Mouse (Mus musculus): ENCODE results near the gene Ggact. TPM values are rescaled to one million over a fixed set of nuclear protein-coding genes. Genes with fewer than 3 reads are reported as not detected.

The Ggact gene
- polyA plus RNA-seq, 1 experiment, result 18.1 TPM

DNA sequence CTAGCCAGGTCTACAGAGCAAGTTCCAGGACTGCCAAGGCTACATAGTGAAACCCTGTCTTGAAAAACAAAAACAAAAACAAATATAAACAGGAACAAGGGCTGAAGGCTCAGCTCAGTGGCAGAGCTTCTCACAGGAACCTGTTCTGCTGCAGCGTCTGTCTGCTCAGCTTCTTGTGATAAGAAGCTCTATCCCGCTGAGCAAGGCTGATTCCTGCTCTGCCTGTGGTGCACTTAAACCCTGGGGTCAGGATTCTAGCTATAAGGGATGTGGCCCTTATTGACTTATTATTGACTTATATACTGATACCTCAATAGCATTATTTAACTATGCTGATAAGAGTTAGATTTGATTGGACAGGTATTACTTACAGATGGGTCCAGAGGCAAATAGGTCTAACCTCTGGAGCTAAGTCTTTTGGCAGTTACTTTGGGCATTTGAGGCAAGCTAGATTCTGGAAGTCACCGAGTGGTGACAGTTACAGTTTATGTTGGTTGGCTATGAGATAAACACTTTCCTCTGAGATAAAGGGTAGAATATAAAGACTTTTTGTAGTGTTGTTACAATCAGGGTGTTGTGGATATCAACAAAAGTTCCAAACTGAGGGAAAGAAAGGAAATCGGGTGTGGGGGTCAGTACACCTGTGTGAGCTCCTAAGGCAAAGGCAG is 48.0 kb downstream of the Ggact start:
- TF ChIP-seq CTCF (IDR thresholded peaks at IDR 0.05; ENCODE audit: control insufficient read depth, insufficient read depth, insufficient read length) (no peak), FOSL1 (IDR thresholded peaks at IDR 0.05; ENCODE audit: insufficient read depth, low read length, poor library complexity, severe bottlenecking) (no peak), CEBPB (IDR thresholded peaks at IDR 0.05; ENCODE audit: low read depth) (no peak), MYOD1 (IDR thresholded peaks at IDR 0.05; ENCODE audit: control insufficient read depth, insufficient read length, low read depth) (no peak), USF1 (IDR thresholded peaks at IDR 0.05; ENCODE audit: low read depth) (no peak), MAX (IDR thresholded peaks at IDR 0.05) (no peak), MYOG (IDR thresholded peaks at IDR 0.05; ENCODE audit: control insufficient read depth, extremely low read depth, insufficient read length) (no peak)
- no peaks in the 10 kb centered on the region for H3K79me3 ChIP-seq (ENCODE audit: low read depth)
- no peak overlapping the region for H3K4me3 ChIP-seq (ENCODE audit: insufficient read depth, poor library complexity, severe bottlenecking)
- H3ac ChIP-seq (ENCODE audit: control insufficient read depth, insufficient read length, low read depth), result no peak overlapping the region
- no peaks in the 10 kb centered on the region for H3K79me2 ChIP-seq (ENCODE audit: control insufficient read depth, insufficient read depth)
- no peaks in the 10 kb centered on the region for H3K27me3 ChIP-seq (ENCODE audit: control insufficient read depth, insufficient read depth, insufficient read length)
- H3K36me3 ChIP-seq (ENCODE audit: control insufficient read depth, insufficient read depth), result no peaks in the 10 kb centered on the region

DNA sequence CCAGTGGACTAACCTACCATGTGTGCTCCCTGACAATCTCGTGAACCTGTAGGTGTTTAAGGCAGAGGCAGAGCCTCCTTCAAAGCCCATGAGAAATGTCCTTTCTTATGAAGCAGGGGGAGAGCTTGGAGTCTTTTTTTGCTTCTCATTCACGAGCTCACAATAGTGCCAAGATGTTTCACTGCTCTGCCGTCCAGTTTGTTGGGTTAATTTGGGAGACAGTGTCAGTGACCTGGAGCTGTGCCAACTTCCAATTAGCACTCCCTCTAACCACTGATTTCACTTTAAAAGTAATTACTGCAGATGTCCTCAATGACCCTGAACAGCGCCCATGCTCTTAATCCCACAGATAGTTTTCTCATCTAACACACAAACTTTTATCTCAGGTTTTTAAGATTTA is 50.9 kb downstream of the Ggact start:
- no peaks in the 10 kb centered on the region for H3K79me2 ChIP-seq (ENCODE audit: control insufficient read depth, insufficient read depth)
- H3K27me3 ChIP-seq (ENCODE audit: control insufficient read depth, insufficient read depth, insufficient read length), result no peaks in the 10 kb centered on the region
- no peak overlapping the region for H3K4me3 ChIP-seq (ENCODE audit: insufficient read depth, poor library complexity, severe bottlenecking)
- TF ChIP-seq FOSL1 (IDR thresholded peaks at IDR 0.05; ENCODE audit: insufficient read depth, low read length, poor library complexity, severe bottlenecking) (no peak), CTCF (IDR thresholded peaks at IDR 0.05; ENCODE audit: control insufficient read depth, insufficient read depth, insufficient read length) (no peak), MYOD1 (IDR thresholded peaks at IDR 0.05; ENCODE audit: control insufficient read depth, insufficient read length, low read depth) (no peak)
- no peaks in the 10 kb centered on the region for H3K36me3 ChIP-seq (ENCODE audit: control insufficient read depth, insufficient read depth)
- H3K79me3 ChIP-seq (ENCODE audit: low read depth), result no peaks in the 10 kb centered on the region
- H3ac ChIP-seq (ENCODE audit: control insufficient read depth, insufficient read length, low read depth), result no peak overlapping the region

DNA sequence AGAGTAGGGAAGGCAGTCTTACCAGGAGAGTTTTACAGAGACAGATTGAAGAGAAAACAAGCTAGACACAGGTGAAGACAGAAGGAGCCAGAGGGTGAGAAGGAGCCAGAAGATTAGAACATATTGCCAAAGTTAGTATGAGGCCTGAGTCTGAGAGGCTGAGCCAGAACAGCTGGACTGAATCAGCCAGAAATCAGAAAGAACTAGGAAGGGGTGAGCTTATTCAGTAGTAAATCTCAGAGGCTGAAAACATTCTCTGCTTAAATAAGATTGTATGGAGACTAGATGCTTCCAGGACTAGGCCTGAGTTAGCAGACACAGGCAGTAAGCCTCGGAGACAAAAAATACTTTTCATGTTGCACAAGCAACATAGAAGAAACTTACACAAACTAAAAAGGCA is 53.8 kb downstream of the Ggact start:
- H3K79me2 ChIP-seq (ENCODE audit: control insufficient read depth, insufficient read depth), result no peaks in the 10 kb centered on the region
- H3K27me3 ChIP-seq (ENCODE audit: control insufficient read depth, insufficient read depth, insufficient read length), result no peaks in the 10 kb centered on the region
- H3K79me3 ChIP-seq (ENCODE audit: low read depth), result no peaks in the 10 kb centered on the region
- H3ac ChIP-seq (ENCODE audit: control insufficient read depth, insufficient read length, low read depth), result no peak overlapping the region
- H3K36me3 ChIP-seq (ENCODE audit: control insufficient read depth, insufficient read depth), result no peaks in the 10 kb centered on the region
- no peak overlapping the region for H3K4me3 ChIP-seq (ENCODE audit: insufficient read depth, poor library complexity, severe bottlenecking)
- TF ChIP-seq CTCF (IDR thresholded peaks at IDR 0.05; ENCODE audit: control insufficient read depth, insufficient read depth, insufficient read length), result no peak
- no peak for TF ChIP-seq USF1 (IDR thresholded peaks at IDR 0.05; ENCODE audit: low read depth)
- TF ChIP-seq MAX (IDR thresholded peaks at IDR 0.05), result no peak
- TF ChIP-seq MYOD1 (IDR thresholded peaks at IDR 0.05; ENCODE audit: control insufficient read depth, insufficient read length, low read depth), result no peak
- TF ChIP-seq MYOG (IDR thresholded peaks at IDR 0.05; ENCODE audit: control insufficient read depth, extremely low read depth, insufficient read length), result no peak
- no peak for TF ChIP-seq FOSL1 (IDR thresholded peaks at IDR 0.05; ENCODE audit: insufficient read depth, low read length, poor library complexity, severe bottlenecking)
- TF ChIP-seq CEBPB (IDR thresholded peaks at IDR 0.05; ENCODE audit: low read depth), result no peak

DNA sequence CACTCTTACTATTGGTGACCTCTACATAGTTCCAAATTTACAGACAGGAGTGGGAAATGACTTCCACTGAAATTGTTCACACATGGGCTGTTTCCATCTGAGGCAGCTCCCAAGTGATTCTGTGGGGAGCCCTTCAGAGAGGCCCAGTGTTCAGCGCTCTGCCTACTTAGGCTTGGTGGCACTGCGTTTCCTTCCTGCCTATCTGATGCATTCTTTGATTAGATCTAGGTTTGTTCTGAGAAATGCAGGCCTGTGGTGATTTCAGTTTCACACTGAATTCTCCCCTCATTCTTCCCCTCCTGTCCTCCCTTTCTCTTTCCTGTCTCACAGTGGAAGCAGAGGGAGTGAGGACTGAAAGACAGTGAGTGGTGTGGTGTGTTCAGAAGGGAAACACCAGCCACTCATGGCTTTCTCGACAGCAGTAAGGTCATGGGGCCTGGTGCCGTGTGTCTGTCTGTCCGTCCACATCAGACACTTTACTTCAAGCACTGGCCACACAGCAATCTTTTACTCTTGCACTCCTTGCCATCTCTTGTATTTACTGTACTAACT is 61.0 kb downstream of the Ggact start:
- TF ChIP-seq CTCF (IDR thresholded peaks at IDR 0.05; ENCODE audit: control insufficient read depth, insufficient read depth, insufficient read length) (no peak), FOSL1 (IDR thresholded peaks at IDR 0.05; ENCODE audit: insufficient read depth, low read length, poor library complexity, severe bottlenecking) (no peak), MYOG (IDR thresholded peaks at IDR 0.05; ENCODE audit: control insufficient read depth, extremely low read depth, insufficient read length) (no peak), MYOD1 (IDR thresholded peaks at IDR 0.05; ENCODE audit: control insufficient read depth, insufficient read length, low read depth) (no peak), MAX (IDR thresholded peaks at IDR 0.05) (no peak)
- H3K79me3 ChIP-seq (ENCODE audit: low read depth), result no peaks in the 10 kb centered on the region
- H3K79me2 ChIP-seq (ENCODE audit: control insufficient read depth, insufficient read depth), result no peaks in the 10 kb centered on the region
- no peaks in the 10 kb centered on the region for H3K36me3 ChIP-seq (ENCODE audit: control insufficient read depth, insufficient read depth)
- H3ac ChIP-seq (ENCODE audit: control insufficient read depth, insufficient read length, low read depth), result no peak overlapping the region
- H3K27me3 ChIP-seq (ENCODE audit: control insufficient read depth, insufficient read depth, insufficient read length), result no peaks in the 10 kb centered on the region
- H3K4me3 ChIP-seq (ENCODE audit: insufficient read depth, poor library complexity, severe bottlenecking), result no peak overlapping the region

DNA sequence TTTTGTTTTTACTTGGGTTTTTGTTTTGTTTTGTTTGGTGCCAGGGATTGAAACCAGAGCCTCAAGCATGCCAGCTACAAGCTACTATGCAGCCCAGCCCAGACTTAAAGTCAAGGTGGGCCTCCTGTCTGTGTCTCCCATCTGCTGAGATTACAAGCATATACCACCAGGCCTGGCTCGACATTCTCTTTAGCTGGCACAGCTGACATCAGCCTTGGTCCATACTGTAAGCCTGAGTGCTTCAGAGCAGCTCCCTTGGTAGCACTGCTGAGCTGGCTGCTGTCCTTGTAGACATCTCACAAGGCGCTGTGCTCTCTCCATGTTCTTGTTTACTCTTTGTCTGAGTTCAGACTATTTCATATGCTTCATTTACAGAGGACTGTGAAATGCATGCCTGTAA is 76.5 kb downstream of the Ggact start:
- no peaks in the 10 kb centered on the region for H3K36me3 ChIP-seq (ENCODE audit: control insufficient read depth, insufficient read depth)
- H3ac ChIP-seq (ENCODE audit: control insufficient read depth, insufficient read length, low read depth), result no peak overlapping the region
- no peaks in the 10 kb centered on the region for H3K79me3 ChIP-seq (ENCODE audit: low read depth)
- H3K27me3 ChIP-seq (ENCODE audit: control insufficient read depth, insufficient read depth, insufficient read length), result no peaks in the 10 kb centered on the region
- H3K4me3 ChIP-seq (ENCODE audit: insufficient read depth, poor library complexity, severe bottlenecking), result no peak overlapping the region
- H3K79me2 ChIP-seq (ENCODE audit: control insufficient read depth, insufficient read depth), result no peaks in the 10 kb centered on the region
- TF ChIP-seq CTCF (IDR thresholded peaks at IDR 0.05; ENCODE audit: control insufficient read depth, insufficient read depth, insufficient read length), result no peak

DNA sequence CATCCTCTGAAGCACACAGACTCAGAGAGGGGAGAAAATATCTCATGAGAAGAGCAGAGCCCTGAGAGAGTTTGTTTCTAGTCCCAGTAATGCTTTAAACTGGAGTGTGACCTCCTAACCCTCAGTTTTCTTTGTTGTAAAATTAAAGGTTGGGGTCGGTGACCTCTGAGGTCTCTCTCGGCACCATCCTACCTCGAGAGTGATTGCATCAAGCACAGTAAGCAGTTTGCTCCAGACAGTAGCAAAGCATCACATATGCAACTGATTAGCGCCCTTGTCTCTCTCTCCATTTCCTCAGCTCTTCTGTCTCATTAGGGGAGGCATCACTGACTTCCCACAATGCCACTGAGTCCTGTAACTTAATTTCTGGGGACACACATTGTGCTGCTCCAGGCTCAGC is 77.3 kb downstream of the Ggact start:
- Histone ChIP-seq H3K4me3 (ENCODE audit: insufficient read depth, poor library complexity, severe bottlenecking) (no peak overlapping the region), H3K27me3 (ENCODE audit: control insufficient read depth, insufficient read depth, insufficient read length) (no peaks in the 10 kb centered on the region), H3ac (ENCODE audit: control insufficient read depth, insufficient read length, low read depth) (no peak overlapping the region), H3K79me3 (ENCODE audit: low read depth) (no peaks in the 10 kb centered on the region), H3K36me3 (ENCODE audit: control insufficient read depth, insufficient read depth) (no peaks in the 10 kb centered on the region), H3K79me2 (ENCODE audit: control insufficient read depth, insufficient read depth) (no peaks in the 10 kb centered on the region)
- TF ChIP-seq FOSL1 (IDR thresholded peaks at IDR 0.05; ENCODE audit: insufficient read depth, low read length, poor library complexity, severe bottlenecking) (no peak), USF1 (IDR thresholded peaks at IDR 0.05; ENCODE audit: low read depth) (no peak), MYOD1 (IDR thresholded peaks at IDR 0.05; ENCODE audit: control insufficient read depth, insufficient read length, low read depth) (no peak), MAX (IDR thresholded peaks at IDR 0.05) (no peak), CEBPB (IDR thresholded peaks at IDR 0.05; ENCODE audit: low read depth) (no peak), MYOG (IDR thresholded peaks at IDR 0.05; ENCODE audit: control insufficient read depth, extremely low read depth, insufficient read length) (no peak), CTCF (IDR thresholded peaks at IDR 0.05; ENCODE audit: control insufficient read depth, insufficient read depth, insufficient read length) (no peak)
